Mouse (Mus musculus): ENCODE measurements around the gene Ddx43. TPM values are rescaled to one million over a fixed set of nuclear protein-coding genes. Genes with fewer than 3 reads are reported as not detected.

The Ddx43 gene
- polyA plus RNA-seq, 1 experiment from 2014 or later = 0.27 TPM

DNA sequence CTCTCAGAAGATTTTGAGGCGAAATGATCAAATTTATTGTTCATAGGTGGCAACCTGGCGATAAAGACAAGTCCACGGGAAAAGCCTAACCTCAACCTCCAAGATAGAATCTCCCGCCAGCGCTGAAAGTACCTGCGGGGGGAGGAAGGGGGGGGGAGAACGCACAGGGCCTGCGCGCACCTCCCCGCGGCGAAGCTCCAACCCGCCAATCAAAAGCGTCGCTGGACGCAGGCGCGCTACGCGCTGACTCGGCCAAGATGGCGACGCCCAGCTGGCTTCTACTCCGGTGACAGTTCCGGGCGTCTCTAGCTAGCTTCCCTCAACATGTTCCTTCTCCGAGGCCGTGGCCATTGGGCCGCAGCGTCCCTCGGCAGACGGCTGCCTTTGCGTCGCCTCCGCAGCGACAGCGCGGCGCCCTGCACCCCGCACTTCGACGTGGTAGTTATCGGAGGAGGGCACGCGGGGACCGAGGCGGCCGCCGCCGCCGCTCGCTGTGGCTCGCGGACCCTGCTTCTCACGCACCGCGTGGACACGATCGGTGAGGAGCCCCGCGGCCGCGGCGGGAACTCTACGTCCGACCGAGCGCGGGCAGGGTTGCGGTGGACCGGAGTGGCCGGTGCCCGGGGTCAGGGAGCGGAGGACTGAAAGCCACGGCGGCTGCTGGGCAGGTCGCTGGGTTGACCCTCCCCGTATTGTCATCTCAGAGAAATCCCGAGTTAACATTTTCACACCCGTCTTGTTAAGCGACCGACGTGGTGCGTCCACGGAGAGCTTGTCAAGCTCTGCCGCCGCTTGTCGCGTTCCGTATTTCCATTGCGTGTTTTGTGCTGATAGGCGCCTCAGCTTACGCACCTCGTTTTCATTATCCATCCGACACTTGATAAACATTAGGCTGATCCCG, 52.6 kb downstream of the Ddx43 start, which contains the start of the genes Mto1 and Gm17324:
Gene Mto1, plus strand, starts transcription at position 236 of the 901 bp plus-strand sequence.
Gene Gm17324, minus strand, starts transcription at position 814 of the 901 bp plus-strand sequence.
- WGBS = under 1% methylated on average over 93 of the region's 96 CpGs
- H3K4me3 ChIP-seq = peak within 1 kb of the TSS; percentile 97
- no peaks in the 10 kb centered on the region for H3K9me3 ChIP-seq
- H3K27ac ChIP-seq (replicated peaks) = peak within 1 kb of the TSS; percentile 94
- peaks cover 24% of the 10 kb centered on the region for H3K36me3 ChIP-seq
- peaks cover 13% of the 10 kb centered on the region for H3K4me1 ChIP-seq
- H3K9ac ChIP-seq = peak within 1 kb of the TSS; percentile 97
- peak within 1 kb of the TSS; percentile 80 for H3K4me2 ChIP-seq
- peak; percentile 92 for ATAC-seq (ENCODE audit: extremely low read depth, insufficient number of reproducible peaks, low FRiP score, low TSS enrichment)
- peaks cover 39% of the 10 kb centered on the region for H3K27me3 ChIP-seq (replicated peaks)

DNA sequence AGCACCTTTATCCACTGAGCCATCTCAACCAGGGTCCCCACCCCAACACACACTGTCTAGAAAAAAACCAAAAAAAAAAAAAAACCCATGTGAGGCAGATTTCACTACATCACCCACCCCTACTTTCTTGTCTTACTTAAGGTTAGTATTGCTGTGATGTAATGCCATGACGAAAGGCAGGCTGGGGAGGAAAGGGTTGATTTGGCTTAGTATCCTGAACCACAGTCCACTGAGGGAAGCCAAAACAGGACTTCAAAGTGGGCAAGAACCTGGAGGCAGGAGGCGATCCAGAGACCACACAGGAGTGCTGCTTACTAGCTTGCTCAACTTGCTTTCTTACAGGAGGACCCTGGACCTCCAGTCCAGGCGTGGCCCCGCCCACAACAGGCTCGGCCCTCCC, 54.8 kb downstream of the Ddx43 start:
- Histone ChIP-seq H3K9ac (no peak overlapping the region), H3K36me3 (peaks cover 42% of the 10 kb centered on the region), H3K27ac (replicated peaks) (no peak overlapping the region), H3K4me1 (peaks cover 13% of the 10 kb centered on the region), H3K27me3 (replicated peaks) (peaks cover 18% of the 10 kb centered on the region), H3K4me2 (no peak overlapping the region), H3K4me3 (no peak overlapping the region), H3K9me3 (no peaks in the 10 kb centered on the region)
- 77% methylated on average over 5 of the region's 5 CpGs for WGBS
- no peak for ATAC-seq (ENCODE audit: extremely low read depth, insufficient number of reproducible peaks, low FRiP score, low TSS enrichment)

DNA sequence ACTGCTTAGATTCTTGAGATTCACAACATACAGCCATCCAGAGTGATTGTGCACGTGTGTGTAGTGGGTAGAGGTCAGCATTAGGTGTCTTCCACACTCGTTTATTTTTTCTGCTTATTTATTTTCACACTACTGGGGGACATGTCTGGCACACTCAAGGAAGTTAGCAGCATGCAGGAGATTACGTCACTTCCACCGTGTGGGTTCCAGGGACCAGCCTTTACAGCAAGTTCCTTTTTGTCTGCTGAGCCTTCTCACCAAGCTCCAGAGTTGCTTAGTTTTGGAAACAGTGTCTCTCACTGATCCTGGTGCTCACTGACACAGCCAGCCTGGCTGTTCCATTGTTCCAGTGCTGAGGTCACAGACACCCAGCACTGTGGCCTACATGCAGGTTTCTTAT, 55.8 kb downstream of the Ddx43 start:
- Histone ChIP-seq H3K36me3 (peaks cover 49% of the 10 kb centered on the region), H3K4me1 (peaks cover 13% of the 10 kb centered on the region), H3K9me3 (no peaks in the 10 kb centered on the region), H3K4me3 (no peak overlapping the region), H3K27me3 (replicated peaks) (peaks cover 8% of the 10 kb centered on the region), H3K4me2 (no peak overlapping the region), H3K9ac (no peak overlapping the region), H3K27ac (replicated peaks) (no peak overlapping the region)
- 71% methylated on average over 4 of the region's 4 CpGs for WGBS
- no peak for ATAC-seq (ENCODE audit: extremely low read depth, insufficient number of reproducible peaks, low FRiP score, low TSS enrichment)

DNA sequence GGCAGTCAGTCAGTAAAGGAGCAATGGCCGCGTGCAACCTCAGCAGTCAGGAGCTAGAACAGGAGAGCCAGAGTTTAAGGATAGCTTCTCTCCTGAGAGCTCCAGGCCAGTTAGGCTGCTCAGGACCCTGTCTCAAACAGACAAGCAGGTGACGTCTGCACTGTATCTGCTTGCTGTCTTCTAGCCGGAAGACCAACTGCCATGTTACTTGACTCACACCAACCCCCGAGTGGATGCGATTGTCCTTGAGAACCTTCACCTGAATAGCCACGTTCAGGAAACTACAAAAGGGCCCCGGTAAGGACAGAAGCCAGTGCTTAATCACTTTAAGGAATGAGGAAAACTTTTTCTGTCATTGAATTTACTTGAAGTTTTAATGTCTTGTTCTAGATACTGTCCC, 61.4 kb downstream of the Ddx43 start:
- Histone ChIP-seq H3K4me1 (no peaks in the 10 kb centered on the region), H3K36me3 (peaks cover 88% of the 10 kb centered on the region), H3K27me3 (replicated peaks) (no peaks in the 10 kb centered on the region), H3K9me3 (no peaks in the 10 kb centered on the region), H3K27ac (replicated peaks) (no peak overlapping the region), H3K4me3 (no peak overlapping the region), H3K4me2 (no peak overlapping the region), H3K9ac (no peak overlapping the region)
- no peak for ATAC-seq (ENCODE audit: extremely low read depth, insufficient number of reproducible peaks, low FRiP score, low TSS enrichment)
- 78% methylated on average over 8 of the region's 8 CpGs for WGBS

DNA sequence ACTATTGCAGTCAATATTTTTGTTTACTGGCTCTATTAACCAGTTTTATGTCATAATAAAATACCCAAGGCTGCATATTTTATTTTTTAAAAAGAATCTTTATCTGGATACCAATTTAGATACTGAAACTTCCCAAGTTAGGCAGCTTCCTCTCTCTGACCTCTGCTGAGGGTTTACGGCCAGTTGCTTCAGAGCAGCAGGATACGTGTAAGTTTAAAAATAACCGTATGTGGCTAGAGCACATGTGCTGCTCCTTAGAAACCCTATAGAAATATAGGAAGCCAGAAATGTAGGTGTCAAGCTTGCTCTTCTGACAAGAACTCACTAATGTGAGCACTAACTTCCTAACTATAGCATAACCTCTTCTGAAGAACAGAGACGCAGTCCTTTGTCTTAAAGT, 67.8 kb downstream of the Ddx43 start:
- Histone ChIP-seq H3K4me2 (no peak overlapping the region), H3K9ac (no peak overlapping the region), H3K27me3 (replicated peaks) (no peaks in the 10 kb centered on the region), H3K27ac (replicated peaks) (no peak overlapping the region), H3K36me3 (peaks cover 97% of the 10 kb centered on the region), H3K9me3 (no peaks in the 10 kb centered on the region), H3K4me3 (no peak overlapping the region), H3K4me1 (no peaks in the 10 kb centered on the region)
- no peak for ATAC-seq (ENCODE audit: extremely low read depth, insufficient number of reproducible peaks, low FRiP score, low TSS enrichment)
- WGBS = 77% methylated on average over 4 of the region's 4 CpGs

DNA sequence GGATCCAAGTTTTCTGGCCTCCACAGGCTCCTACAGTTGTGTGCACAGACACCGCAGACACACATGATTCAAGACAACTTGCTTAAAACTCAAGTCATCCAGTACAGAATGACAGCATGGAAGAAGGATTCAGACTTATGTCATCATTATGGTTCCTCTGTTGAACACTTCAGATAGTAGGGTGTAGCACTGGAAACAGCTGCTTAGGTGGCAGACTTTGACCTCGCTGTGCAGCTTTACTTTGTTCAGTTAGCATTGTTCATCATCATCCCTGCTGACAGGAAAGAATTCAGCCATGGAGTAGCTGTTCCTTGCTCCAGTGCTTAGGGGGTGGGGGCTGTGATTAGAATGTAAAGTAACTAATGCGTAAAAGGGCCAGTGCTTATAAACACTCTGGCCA, 70.1 kb downstream of the Ddx43 start:
- H3K27ac ChIP-seq (replicated peaks) = no peak overlapping the region
- no peak for ATAC-seq (ENCODE audit: extremely low read depth, insufficient number of reproducible peaks, low FRiP score, low TSS enrichment)
- H3K9me3 ChIP-seq = no peaks in the 10 kb centered on the region
- no peaks in the 10 kb centered on the region for H3K4me1 ChIP-seq
- 80% methylated on average over 3 of the region's 3 CpGs for WGBS
- peaks cover 98% of the 10 kb centered on the region for H3K36me3 ChIP-seq
- no peak overlapping the region for H3K9ac ChIP-seq
- no peak overlapping the region for H3K4me2 ChIP-seq
- H3K4me3 ChIP-seq = no peak overlapping the region
- H3K27me3 ChIP-seq (replicated peaks) = no peaks in the 10 kb centered on the region

Other genes starting within 250 kb of the Ddx43 start
- gene Gsta4, start 213.0 kb upstream of the Ddx43 start, polyA plus RNA-seq (2015; fragmentation: Nextera tagmentation; extraction: Ambion mirVana) = 62.7 and 72.4 TPM in 2 replicates
- not detected in 2 replicates for gene Gsta1, start 165.1 kb upstream of the Ddx43 start, polyA plus RNA-seq (2015; fragmentation: Nextera tagmentation; extraction: Ambion mirVana)
- not detected in 2 replicates for gene Gm3776, start 138.6 kb upstream of the Ddx43 start, polyA plus RNA-seq (2015; fragmentation: Nextera tagmentation; extraction: Ambion mirVana)
- gene Gm10639, start 105.9 kb upstream of the Ddx43 start, polyA plus RNA-seq (2015; fragmentation: Nextera tagmentation; extraction: Ambion mirVana) = not detected in 2 replicates
- gene Omt2a, start 81.0 kb upstream of the Ddx43 start, polyA plus RNA-seq (2015; fragmentation: Nextera tagmentation; extraction: Ambion mirVana) = not detected in 2 replicates
- not detected in 2 replicates for gene Omt2b, start 68.2 kb upstream of the Ddx43 start, polyA plus RNA-seq (2015; fragmentation: Nextera tagmentation; extraction: Ambion mirVana)
- gene Gsta2, start 40.0 kb upstream of the Ddx43 start, polyA plus RNA-seq (2015; fragmentation: Nextera tagmentation; extraction: Ambion mirVana) = not detected in 2 replicates
- not detected in 2 replicates for gene Dppa5a, start 27.6 kb upstream of the Ddx43 start, polyA plus RNA-seq (2015; fragmentation: Nextera tagmentation; extraction: Ambion mirVana)
- gene Ooep, start 17.1 kb upstream of the Ddx43 start, polyA plus RNA-seq (2015; fragmentation: Nextera tagmentation; extraction: Ambion mirVana) = 0.52 and 0.80 TPM in 2 replicates
- 0.64 and 0.76 TPM in 2 replicates for gene Cgas, start 47.5 kb downstream of the Ddx43 start, polyA plus RNA-seq (2015; fragmentation: Nextera tagmentation; extraction: Ambion mirVana)
- gene Mto1, start 52.4 kb downstream of the Ddx43 start, polyA plus RNA-seq (2015; fragmentation: Nextera tagmentation; extraction: Ambion mirVana) = 26.4 and 29.5 TPM in 2 replicates
- gene Gm17324, start 53.0 kb downstream of the Ddx43 start, polyA plus RNA-seq (2015; fragmentation: Nextera tagmentation; extraction: Ambion mirVana) = 0.51 and 0.71 TPM in 2 replicates
- gene Eef1a1, start 93.4 kb downstream of the Ddx43 start, polyA plus RNA-seq (2015; fragmentation: Nextera tagmentation; extraction: Ambion mirVana) = 3,078 and 3,363 TPM in 2 replicates
- 7.9 and 8.1 TPM in 2 replicates for gene Slc17a5, start 192.3 kb downstream of the Ddx43 start, polyA plus RNA-seq (2015; fragmentation: Nextera tagmentation; extraction: Ambion mirVana)
- gene Cd109, start 219.8 kb downstream of the Ddx43 start, polyA plus RNA-seq (2015; fragmentation: Nextera tagmentation; extraction: Ambion mirVana) = 2.6 and 2.8 TPM in 2 replicates